Mouse (Mus musculus): ENCODE measurements around the gene Olfr218. TPM values are rescaled to one million over a fixed set of nuclear protein-coding genes. Genes with fewer than 3 reads are reported as not detected.

Olfr218 gene
- polyA plus RNA-seq, 1 experiment from 2014 or later, result not detected

Other genes with a start within 250 kb of the Olfr218 start
- not detected in 2 replicates for gene Olfr16, start 247.4 kb upstream of the Olfr218 start, polyA plus RNA-seq (2015; fragmentation: Nextera tagmentation; extraction: Ambion mirVana)
- gene Olfr1408, start 60.4 kb upstream of the Olfr218 start, polyA plus RNA-seq (2015; fragmentation: Nextera tagmentation; extraction: Ambion mirVana), result not detected in 2 replicates
- not detected in 2 replicates for gene Olfr1406, start 7.2 kb upstream of the Olfr218 start, polyA plus RNA-seq (2015; fragmentation: Nextera tagmentation; extraction: Ambion mirVana)
- gene Olfr1404, start 14.6 kb downstream of the Olfr218 start, polyA plus RNA-seq (2015; fragmentation: Nextera tagmentation; extraction: Ambion mirVana), result not detected in 2 replicates
- gene Fcer1a, start 29.4 kb downstream of the Olfr218 start, polyA plus RNA-seq (2015; fragmentation: Nextera tagmentation; extraction: Ambion mirVana), result not detected in 2 replicates
- gene Olfr418, start 68.2 kb downstream of the Olfr218 start, polyA plus RNA-seq (2015; fragmentation: Nextera tagmentation; extraction: Ambion mirVana), result not detected in 2 replicates
- not detected in 2 replicates for gene Mptx2, start 80.0 kb downstream of the Olfr218 start, polyA plus RNA-seq (2015; fragmentation: Nextera tagmentation; extraction: Ambion mirVana)
- 17.7 and 18.2 TPM in 2 replicates for gene Ackr1, start 135.9 kb downstream of the Olfr218 start, polyA plus RNA-seq (2015; fragmentation: Nextera tagmentation; extraction: Ambion mirVana)
- gene Aim2, start 153.1 kb downstream of the Olfr218 start, polyA plus RNA-seq (2015; fragmentation: Nextera tagmentation; extraction: Ambion mirVana), result 2.2 and 3.2 TPM in 2 replicates
- 61.0 and 91.8 TPM in 2 replicates for gene Cadm3, start 169.9 kb downstream of the Olfr218 start, polyA plus RNA-seq (2015; fragmentation: Nextera tagmentation; extraction: Ambion mirVana)